Mouse (Mus musculus) MEL (cell line): ENCODE results near the gene Fam189b. TPM values are rescaled to one million over a fixed set of nuclear protein-coding genes. Genes with fewer than 3 reads are reported as not detected.

Source experiments
- DNase-seq: peaks from one replicate; pipeline ENCODE4 v3.0.0; 2011; ENCODE audit warnings: low read depth, low spot score
- H3K27ac ChIP-seq: 2 replicates; pipeline ENCODE4 v1.5.1; 2012; ENCODE audit warnings: low read depth, mild to moderate bottlenecking, control low read depth, low read length, moderate library complexity; ENCODE audit not compliant: control insufficient read depth
- H3K27me3 ChIP-seq, 2 experiments: fragments of 150-350 bp in 1 of 2; sonication (generic) in 1 of 2; 2 replicates each; pipeline ENCODE4 v1.6.1; 2012; ENCODE audit warnings: low read length in 2 of 2, mild to moderate bottlenecking in 2 of 2, improper control_type of control experiment in 1 of 2, moderate library complexity in 1 of 2; ENCODE audit not compliant: insufficient read depth in 2 of 2, control insufficient read depth in 1 of 2
- H3K36me3 ChIP-seq, 2 experiments: 2 replicates each; pipeline ENCODE4 v1.6.1; 2012 to 2014; ENCODE audit warnings: low read length in 2 of 2, improper control_type of control experiment in 1 of 2, inconsistent platforms in 1 of 2, mild to moderate bottlenecking in 1 of 2; ENCODE audit not compliant: insufficient read depth in 2 of 2, control insufficient read depth in 1 of 2
- H3K4me1 ChIP-seq, 2 experiments: fragments of 150-350 bp in 1 of 2; sonication (generic) in 1 of 2; 2 replicates each; pipeline ENCODE4 v1.6.1; 2012; ENCODE audit warnings: low read length in 2 of 2, improper control_type of control experiment in 1 of 2, mild to moderate bottlenecking in 1 of 2; ENCODE audit not compliant: insufficient read depth in 2 of 2, control insufficient read depth in 1 of 2
- H3K4me3 ChIP-seq, 2 experiments: fragments of 150-350 bp in 1 of 2; sonication (generic) in 1 of 2; 2 replicates each; pipeline ENCODE4 v1.5.1; 2012; ENCODE audit warnings: low read depth in 2 of 2, low read length in 2 of 2, mild to moderate bottlenecking in 2 of 2, moderate library complexity in 2 of 2, control low read depth in 1 of 2, improper control_type of control experiment in 1 of 2; ENCODE audit not compliant: control insufficient read depth in 1 of 2, insufficient read depth in 1 of 2
- H3K79me2 ChIP-seq: 2 replicates; pipeline ENCODE4 v1.6.1; 2012; ENCODE audit warnings: mild to moderate bottlenecking, low read length, moderate library complexity; ENCODE audit not compliant: control insufficient read depth, poor library complexity, insufficient read depth
- H3K9ac ChIP-seq: 2 replicates; pipeline ENCODE4 v1.6.1; 2012; ENCODE audit warnings: low read depth, mild to moderate bottlenecking, control low read depth, low read length, moderate library complexity; ENCODE audit not compliant: control insufficient read depth, poor library complexity, severe bottlenecking
- H3K9me3 ChIP-seq: fragments of 150-350 bp; sonication (generic); replicated peaks from 2 replicates; pipeline ENCODE4 v1.6.1; 2012; ENCODE audit warnings: mild to moderate bottlenecking, low read length, improper control_type of control experiment, moderate library complexity; ENCODE audit not compliant: insufficient read depth
- CTCF ChIP-seq, 3 experiments: IDR thresholded peaks in 2 of 3; conservative IDR thresholded peaks in 1 of 3; 2 replicates each; pipeline ENCODE4 v1.5.1; 2011 to 2012; ENCODE audit warnings: low read length in 3 of 3, low read depth in 2 of 3, mild to moderate bottlenecking in 2 of 3, improper control_type of control experiment in 1 of 3, inconsistent platforms in 1 of 3, mixed read lengths in 1 of 3, moderate library complexity in 1 of 3; ENCODE audit not compliant: control insufficient read depth in 1 of 3, insufficient read depth in 1 of 3, poor library complexity in 1 of 3, severe bottlenecking in 1 of 3
- ELF1 ChIP-seq: IDR thresholded peaks from 2 replicates; pipeline ENCODE4 v1.6.1; 2014; ENCODE audit warnings: low read depth, mild to moderate bottlenecking, inconsistent platforms, low read length, improper control_type of control experiment, moderate library complexity
- ETS1 ChIP-seq: IDR thresholded peaks from 2 replicates; pipeline ENCODE4 v1.6.1; 2012; ENCODE audit warnings: low read depth, mild to moderate bottlenecking, inconsistent platforms, low read length, improper control_type of control experiment, moderate library complexity
- GABPA ChIP-seq: IDR thresholded peaks from 2 replicates; pipeline ENCODE4 v1.6.1; 2012; ENCODE audit warnings: low read depth, mild to moderate bottlenecking, inconsistent platforms, low read length, improper control_type of control experiment, moderate library complexity
- HCFC1 ChIP-seq: IDR thresholded peaks from 2 replicates; pipeline ENCODE4 v1.6.1; 2012; ENCODE audit warnings: low read depth, mild to moderate bottlenecking, inconsistent platforms, low read length, improper control_type of control experiment, moderate library complexity
- KAT2A ChIP-seq: conservative IDR thresholded peaks from 2 replicates; pipeline ENCODE4 v1.6.1; 2012; ENCODE audit warnings: low read depth, low read length, improper control_type of control experiment, inconsistent platforms
- MAFK ChIP-seq: IDR thresholded peaks from 2 replicates; pipeline ENCODE4 v1.6.1; 2011; ENCODE audit warnings: low read depth, mild to moderate bottlenecking, low read length, improper control_type of control experiment, borderline replicate concordance
- MAZ ChIP-seq: IDR thresholded peaks from 2 replicates; pipeline ENCODE4 v1.6.1; 2012; ENCODE audit warnings: low read depth, mild to moderate bottlenecking, inconsistent platforms, low read length, improper control_type of control experiment
- MXI1 ChIP-seq: IDR thresholded peaks from 2 replicates; pipeline ENCODE4 v1.6.1; 2011; ENCODE audit warnings: mild to moderate bottlenecking, low read depth, low read length, improper control_type of control experiment
- POLR2AphosphoS2 ChIP-seq: IDR thresholded peaks from 2 replicates; pipeline ENCODE4 v1.6.1; 2011; ENCODE audit warnings: low read length, improper control_type of control experiment
- POLR2AphosphoS5 ChIP-seq: IDR thresholded peaks from 2 replicates; pipeline ENCODE4 v1.6.1; 2012; ENCODE audit warnings: low read depth, borderline replicate concordance, mild to moderate bottlenecking, inconsistent platforms, low read length, moderate library complexity, mixed read lengths
- SIN3A ChIP-seq: IDR thresholded peaks from 2 replicates; pipeline ENCODE4 v1.6.1; 2012; ENCODE audit warnings: low read length, improper control_type of control experiment, inconsistent platforms
- SMC3 ChIP-seq: IDR thresholded peaks from 2 replicates; pipeline ENCODE4 v1.6.1; 2011; ENCODE audit warnings: low read depth, low read length, improper control_type of control experiment
- UBTF ChIP-seq: IDR thresholded peaks from 2 replicates; pipeline ENCODE4 v1.6.1; 2012; ENCODE audit warnings: low read depth, mild to moderate bottlenecking, inconsistent platforms, low read length, improper control_type of control experiment, moderate library complexity, borderline replicate concordance; ENCODE audit not compliant: insufficient read depth
- USF1 ChIP-seq: IDR thresholded peaks from 2 replicates; pipeline ENCODE4 v1.6.1; 2014; ENCODE audit warnings: low read depth, mild to moderate bottlenecking, inconsistent platforms, low read length, improper control_type of control experiment, moderate library complexity
- polyA plus RNA-seq, 2 experiments: library from polyadenylated mRNA; stranded (reverse) in 1 of 2; unstranded in 1 of 2; fragments of >175 nt in 1 of 2; fragments of >200 nt in 1 of 2; gene quantifications; 2 replicates each; pipeline versions ENCODE4 v1.2.1 to v1.2.4; 2012; ENCODE audit warnings: low replicate concordance in 2 of 2, low read depth in 1 of 2; ENCODE audit not compliant: insufficient read length in 2 of 2, insufficient read depth in 1 of 2, missing spikeins in 1 of 2
- total RNA-seq: library from RNA; depleted of rRNA; stranded (reverse); fragments of 300-350 nt; gene quantifications from 2 replicates; pipeline ENCODE4 v1.2.3, GENCODE M21; 2012

Fam189b gene
- total and polyA plus RNA-seq, 3 experiments: 7.0 to 35.3 TPM; not detected in 1

GRCm38 (mm10) chr3:89195979-89196877, 13.3 kb downstream of the Fam189b start (continued):
- peak; percentile 45; the same call in 1 of the 2 replicates for TF ChIP-seq MXI1
- TF ChIP-seq KAT2A: no peak
- TF ChIP-seq POLR2AphosphoS5: no peak
- peak in 2 of 3 experiments; percentile 39 to 57; a peak in 3 of 6 replicates for TF ChIP-seq CTCF (IDR thresholded peaks at IDR 0.05 in 2 of 3, conservative IDR thresholded peaks at IDR 0.05 in 1 of 3; ENCODE audit: control insufficient read depth in 1 of 3, insufficient read depth in 1 of 3, low read depth in 2 of 3, low read length in 3 of 3, poor library complexity in 1 of 3, severe bottlenecking in 1 of 3)
- no peak for TF ChIP-seq MAZ
- TF ChIP-seq GABPA: no peak
- TF ChIP-seq MAFK: no peak

DNA sequence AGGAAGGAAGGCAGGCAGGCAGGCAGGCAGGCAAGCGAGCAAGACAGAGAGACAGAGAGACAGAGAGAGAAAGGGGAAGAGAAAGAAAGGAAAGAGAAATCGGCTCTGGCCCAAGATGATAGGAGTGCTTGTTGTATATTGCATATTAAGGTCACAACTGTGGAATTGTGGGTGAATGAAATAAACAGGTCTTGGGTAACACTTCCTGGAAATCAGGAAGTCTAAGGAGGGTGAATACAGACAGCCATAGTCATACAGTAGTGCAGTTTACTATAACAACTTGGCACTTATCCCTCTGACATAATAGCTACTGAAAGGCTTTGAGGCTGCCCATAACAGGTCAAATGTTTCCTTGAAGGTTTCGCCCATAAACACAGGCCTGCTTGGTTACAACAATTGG, 16.9 kb downstream of the Fam189b start:
- Histone ChIP-seq H3K79me2 (peaks cover 6% of the 10 kb centered on the region), H3K27me3 (no peaks in the 10 kb centered on the region), H3K4me1 (peaks cover 3 to 9% of the 10 kb centered on the region in 2 experiments), H3K27ac (no peak overlapping the region)
- peak; percentile 65 for DNase-seq
- TF ChIP-seq ETS1: no peak
- peak; percentile 30; the same call in 1 of the 2 replicates for TF ChIP-seq SIN3A
- TF ChIP-seq UBTF: no peak
- TF ChIP-seq SMC3: no peak
- TF ChIP-seq USF1: peak; percentile 58; the same call in 1 of the 2 replicates
- no peak for TF ChIP-seq POLR2AphosphoS2
- TF ChIP-seq HCFC1: peak; percentile 73
- TF ChIP-seq ELF1: peak; percentile 72; the same call in 1 of the 2 replicates
- TF ChIP-seq, all 39 proteins: peak for 4
- Histone ChIP-seq H3K36me3 (peaks cover 0 to 14% of the 10 kb centered on the region in 2 experiments; a peak in 2 of 4 replicates), H3K4me3 (no peak overlapping the region), H3K9me3 (no peaks in the 10 kb centered on the region), H3K9ac (no peak overlapping the region)
